Mouse (Mus musculus) cerebellum, adult 2 months (tissue): Measurements from ENCODE around the gene Dmap1. TPM values are rescaled to one million over a fixed set of nuclear protein-coding genes. Genes with fewer than 3 reads are reported as not detected.

Experiments used
- DNase-seq, 2 experiments: peaks; one replicate each; pipeline ENCODE4 v3.0.0; 2021
- H3K27ac ChIP-seq: fragments of 200-500 bp; 2 replicates; pipeline ENCODE4 v1.5.1; 2012; ENCODE audit warnings: low read length, control low read depth, inconsistent platforms; ENCODE audit not compliant: insufficient read depth
- H3K27me3 ChIP-seq: fragments of 200-500 bp; 2 replicates; pipeline ENCODE4 v1.6.1; 2012; ENCODE audit warnings: inconsistent platforms, mild to moderate bottlenecking, low read length, moderate library complexity; ENCODE audit not compliant: control insufficient read depth, insufficient read depth
- H3K4me1 ChIP-seq: fragments of 200-500 bp; 2 replicates; pipeline ENCODE4 v1.6.1; 2011; ENCODE audit warnings: low read length; ENCODE audit not compliant: control insufficient read depth, insufficient read depth
- H3K4me3 ChIP-seq: fragments of 200-500 bp; replicated peaks from 2 replicates; pipeline ENCODE3; 2011; ENCODE audit warnings: mild to moderate bottlenecking, low read depth, low read length, control low read depth; ENCODE audit not compliant: insufficient read depth
- CTCF ChIP-seq: fragments of 200-500 bp; IDR thresholded peaks from 2 replicates; pipeline ENCODE4 v1.5.1; 2011; ENCODE audit warnings: low read depth, mild to moderate bottlenecking, control low read depth, low read length, moderate library complexity, borderline replicate concordance; ENCODE audit not compliant: insufficient read depth
- POLR2A ChIP-seq: fragments of 200-500 bp; IDR thresholded peaks from 2 replicates; pipeline ENCODE4 v1.6.1; 2011; ENCODE audit warnings: low read length, control low read depth, borderline replicate concordance; ENCODE audit not compliant: insufficient read depth
- WGBS: fragments of 180-500 bp; shearing (Covaris S2); methylation state at CpG from one replicate; pipeline ENCODE4 v1.1.7; 2018; 5-methylcytosine and 5-hydroxymethylcytosine counted together
- polyA plus RNA-seq: library from polyadenylated mRNA; depleted of rRNA; stranded (reverse); fragments of >200 nt; gene quantifications from 2 replicates; pipeline ENCODE4 v1.2.3, GENCODE M21; 2012; rRNA removed

Dmap1 gene
- 48.7 and 53.5 TPM in 2 replicates for polyA plus RNA-seq

DNA sequence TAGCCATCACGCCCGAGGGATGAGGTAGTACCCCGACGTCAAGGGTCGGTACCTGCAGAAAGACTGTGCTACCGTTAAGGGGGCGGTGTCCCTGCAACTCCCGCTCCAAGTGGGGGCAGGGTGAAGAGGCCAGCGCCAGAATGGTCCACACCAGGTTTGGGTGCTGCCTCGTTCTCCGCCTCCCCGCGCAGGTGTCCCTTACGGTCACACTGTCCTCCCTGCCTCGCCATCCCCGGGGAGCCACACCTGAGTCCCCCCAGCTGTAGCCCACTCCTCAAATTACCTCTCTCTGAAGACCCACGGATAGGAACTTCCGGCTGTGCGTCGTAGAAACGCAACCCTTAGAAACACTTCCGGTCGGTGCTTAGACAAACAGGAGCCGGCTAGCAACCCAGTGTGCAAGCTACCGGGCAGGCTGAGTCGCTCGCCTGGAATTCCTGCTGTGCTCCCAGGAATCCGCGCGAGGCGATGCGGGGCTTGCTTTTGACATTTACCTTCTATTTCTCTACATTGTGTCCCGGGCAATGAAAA, at the start of gene Dmap1:
TSS of gene Dmap1 (minus strand) at position 343 of the 531 bp plus-strand sequence.
- peak; percentile 81 to 90 for DNase-seq
- Histone ChIP-seq H3K27me3 (no peaks in the 10 kb centered on the region), H3K4me3 (peak within 1 kb of the TSS; percentile 85), H3K4me1 (no peaks in the 10 kb centered on the region), H3K27ac (0 out of 2 replicates have a peak within 1 kb of the TSS, but pooled peaks have one; percentile 30)
- TF ChIP-seq CTCF (no peak), POLR2A (peak; percentile 40; the same call in 1 of the 2 replicates)
- under 1% methylated on average over 33 of the region's 33 CpGs for WGBS

DNA sequence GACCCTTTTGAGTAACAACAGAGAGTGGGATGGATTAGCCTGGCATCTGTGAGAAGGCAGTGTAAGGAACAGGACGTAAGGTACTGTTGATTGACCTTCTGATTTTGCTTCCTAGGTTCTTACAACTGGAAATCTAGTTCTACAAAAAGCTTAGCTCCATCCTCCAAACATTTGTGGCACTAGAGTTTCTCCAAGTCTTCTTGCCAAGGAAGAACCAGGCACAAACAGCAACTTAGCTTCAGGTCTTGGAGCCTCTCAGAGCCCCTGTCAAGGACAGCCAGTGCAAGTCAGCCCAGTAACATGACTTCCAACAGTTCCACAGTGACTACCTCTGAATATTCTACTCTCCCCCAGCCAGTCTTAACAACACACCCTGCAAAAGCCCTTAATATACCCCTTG, 42.0 kb upstream of the Dmap1 start, which contains the start of gene Gm12845:
TSS of gene Gm12845 (plus strand) at position 301 of the 400 bp plus-strand sequence.
- Histone ChIP-seq H3K27me3 (no peaks in the 10 kb centered on the region), H3K27ac (no peak within 1 kb of the TSS), H3K4me3 (no peak within 1 kb of the TSS), H3K4me1 (no peaks in the 10 kb centered on the region)
- DNase-seq: no peak
- WGBS: 91% methylated on average over 1 of the region's 1 CpGs
- TF ChIP-seq POLR2A (no peak), CTCF (no peak)

DNA sequence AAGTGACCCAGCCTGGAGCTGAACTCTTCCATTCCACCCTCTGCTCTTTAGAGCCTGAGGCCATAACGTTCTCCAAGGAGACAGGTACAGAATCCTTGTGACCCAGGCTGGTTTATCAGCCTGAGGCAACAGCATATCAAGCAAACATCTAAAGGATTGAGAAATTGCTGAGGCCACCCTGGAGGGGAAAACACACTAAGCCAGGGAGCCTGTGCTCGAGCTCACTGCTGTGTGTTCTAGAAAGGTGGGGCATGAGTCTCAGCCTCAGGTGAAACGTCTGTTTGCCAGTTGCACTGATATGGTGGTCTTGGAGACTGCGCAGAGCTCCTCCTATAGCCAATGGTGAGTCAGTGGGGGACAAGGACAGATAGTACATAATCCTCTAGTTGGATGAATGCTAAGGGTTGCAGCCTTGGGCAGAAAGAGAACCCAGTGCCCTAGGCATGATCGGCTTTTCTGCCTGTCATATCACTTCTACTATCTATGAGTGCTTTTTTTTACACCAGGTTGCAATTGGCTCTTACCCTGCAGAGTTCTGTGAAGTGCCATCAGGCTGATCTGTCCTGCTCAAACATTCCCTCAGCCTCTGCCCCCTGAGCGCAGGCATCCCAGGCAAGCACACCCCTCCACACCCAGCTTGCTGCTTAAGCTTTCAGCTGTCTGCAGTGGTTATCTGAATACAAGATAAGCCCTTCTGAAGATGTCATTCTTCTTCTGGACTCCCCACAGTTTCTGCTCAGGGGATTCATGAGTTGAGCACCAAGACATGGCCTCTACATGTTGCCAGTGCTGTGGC, 31.4 kb upstream of the Dmap1 start:
- DNase-seq: no peak
- 83% methylated on average over 6 of the region's 6 CpGs for WGBS
- H3K27me3 ChIP-seq: no peaks in the 10 kb centered on the region
- H3K27ac ChIP-seq: no peak overlapping the region
- H3K4me1 ChIP-seq: no peaks in the 10 kb centered on the region
- no peak overlapping the region for H3K4me3 ChIP-seq
- no peak for TF ChIP-seq CTCF
- TF ChIP-seq POLR2A: no peak

DNA sequence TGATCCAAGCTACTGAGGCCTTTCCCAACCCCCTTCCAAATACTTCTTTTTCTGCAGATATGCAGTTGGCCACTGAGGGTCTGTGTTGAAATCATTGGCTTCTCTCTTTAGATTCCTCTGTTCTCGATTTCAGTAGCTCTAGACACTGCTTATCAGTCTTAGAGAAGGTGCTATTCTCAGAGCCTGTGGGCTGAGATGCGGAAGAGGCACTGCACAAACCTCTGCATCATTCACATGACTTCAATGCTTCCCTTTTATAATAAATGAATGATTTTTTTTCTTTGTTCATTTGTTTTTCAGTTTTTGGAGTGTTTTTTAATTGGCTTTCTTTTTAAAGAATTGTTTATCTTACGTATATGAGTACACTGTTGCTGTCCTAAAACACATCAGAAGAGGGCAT, 30.2 kb upstream of the Dmap1 start:
- no peak overlapping the region for H3K4me3 ChIP-seq
- WGBS: 80% methylated on average over 3 of the region's 3 CpGs
- no peak for TF ChIP-seq POLR2A
- no peak for TF ChIP-seq CTCF

DNA sequence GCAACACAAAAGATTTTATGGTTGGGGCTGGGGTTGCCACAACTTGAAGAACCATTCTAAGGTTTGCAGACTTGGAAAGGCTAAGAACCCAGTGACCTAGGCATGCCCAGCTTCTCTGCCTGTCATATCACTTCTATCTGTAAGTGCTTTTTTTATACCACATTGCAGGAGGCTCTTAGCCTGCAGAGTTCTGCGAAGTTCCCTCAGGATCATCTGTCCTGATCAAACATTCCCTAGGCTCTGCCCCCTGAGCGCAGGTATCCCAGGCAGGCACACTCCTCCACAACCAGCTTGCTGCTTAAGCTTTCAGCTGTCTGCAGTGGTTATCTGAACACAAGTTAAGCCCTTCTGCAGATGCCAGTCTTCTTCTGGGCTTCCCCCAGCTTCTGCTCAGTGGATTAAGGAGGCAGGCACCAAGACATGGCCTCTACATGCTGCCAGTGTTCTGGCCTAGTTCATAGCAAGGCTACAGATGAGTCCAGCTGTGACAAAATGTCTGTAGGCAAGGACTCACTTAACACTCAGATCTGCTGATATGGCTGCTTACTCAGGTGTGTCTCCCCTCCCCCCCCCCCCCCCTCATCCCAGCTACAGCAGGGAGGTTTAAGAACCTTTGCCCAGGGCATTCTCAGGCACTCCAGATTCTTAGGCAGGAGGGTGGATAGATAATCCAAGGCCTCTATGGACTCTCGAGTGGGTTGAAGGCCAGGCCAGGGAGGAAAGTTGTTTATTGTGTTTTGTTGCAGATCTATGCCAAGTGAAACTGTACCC, 26.9 kb upstream of the Dmap1 start:
- no peaks in the 10 kb centered on the region for H3K27me3 ChIP-seq
- no peak overlapping the region for H3K27ac ChIP-seq
- H3K4me3 ChIP-seq: no peak overlapping the region
- H3K4me1 ChIP-seq: no peaks in the 10 kb centered on the region
- WGBS: 78% methylated on average over 3 of the region's 3 CpGs
- TF ChIP-seq CTCF (no peak), POLR2A (no peak)
- no peak for DNase-seq

More for the DNA sequence above, 30.2 kb upstream of the Dmap1 start:
- Histone ChIP-seq H3K27ac (no peak overlapping the region), H3K27me3 (no peaks in the 10 kb centered on the region), H3K4me1 (no peaks in the 10 kb centered on the region)
- DNase-seq: no peak

DNA sequence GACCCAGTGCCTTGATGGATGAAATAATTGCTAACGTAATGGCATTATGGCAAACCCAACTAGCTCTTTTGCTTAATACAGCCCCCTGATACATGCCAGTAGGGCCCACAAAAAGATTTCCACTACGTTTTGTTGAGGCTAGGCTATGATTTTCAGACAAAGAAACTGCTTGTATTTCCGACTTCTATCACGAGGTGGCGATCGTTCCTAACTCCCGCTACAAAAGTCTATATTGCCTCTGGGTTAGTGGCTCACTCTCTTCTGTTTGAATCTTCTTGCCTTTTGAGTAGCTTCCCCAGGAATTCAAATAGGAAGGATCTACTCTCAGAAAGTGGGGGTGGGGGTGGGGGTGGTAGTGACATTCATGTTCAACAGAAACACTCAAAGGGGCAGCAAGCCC, 23.3 kb upstream of the Dmap1 start:
- Histone ChIP-seq H3K4me1 (no peaks in the 10 kb centered on the region), H3K27me3 (no peaks in the 10 kb centered on the region), H3K27ac (no peak overlapping the region), H3K4me3 (no peak overlapping the region)
- TF ChIP-seq CTCF (peak; percentile 50; the same call in 1 of the 2 replicates), POLR2A (no peak)
- DNase-seq: peak; percentile 14 to 27
- 2% methylated on average over 7 of the region's 7 CpGs for WGBS

DNA sequence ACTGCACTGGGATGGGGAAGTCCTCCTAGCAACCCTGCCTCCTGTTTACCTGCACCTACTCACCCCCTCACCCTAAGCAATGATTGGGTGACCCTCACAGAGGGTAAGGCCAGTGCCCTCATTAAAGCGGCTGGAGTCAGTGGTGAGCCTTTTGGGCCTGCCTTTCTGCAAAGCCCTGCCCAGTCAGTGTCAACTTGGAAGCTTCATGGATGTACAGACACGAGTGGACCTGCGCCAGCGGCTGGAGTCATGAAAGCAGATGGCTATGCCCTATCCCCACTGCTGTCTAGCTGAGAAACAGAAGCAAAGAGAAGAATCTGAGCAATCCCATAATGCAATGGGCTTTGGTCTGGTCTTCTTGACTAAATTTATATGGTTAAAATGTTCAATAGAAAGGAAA, 4.3 kb upstream of the Dmap1 start:
- no peak for TF ChIP-seq CTCF
- no peak overlapping the region for H3K4me3 ChIP-seq
- H3K4me1 ChIP-seq: no peaks in the 10 kb centered on the region
- no peak for DNase-seq
- H3K27ac ChIP-seq: no peak overlapping the region
- 26% methylated on average over 4 of the region's 4 CpGs for WGBS
- H3K27me3 ChIP-seq: no peaks in the 10 kb centered on the region
